Mouse (Mus musculus) liver, embryonic 14.5 days (tissue): ENCODE measurements at regions not wholly inside any gene's neighbourhood (a gene's known extent, or its start where the extent isn't known, plus 50 kb on each side); places are given as distances from the start of the nearest gene placed in this dataset.
A peak's percentile ranks its signal among the peaks of the same experiment; 100 is the strongest.

Experiments
- ATAC-seq: fragments of 200-750 bp; cut with Nextera tagmentation; 2 replicates; pipeline ENCODE4 v1.8.0; 2017; ENCODE audit warnings: moderate number of reproducible peaks, mild to moderate bottlenecking, moderate library complexity; ENCODE audit not compliant: insufficient read depth
- DNase-seq, 3 experiments: peaks; one replicate each; pipeline ENCODE4 v3.0.0-alpha.2; 2012 to 2013; ENCODE audit warnings: low read depth in 3 of 3, low spot score in 3 of 3
- H3K27ac ChIP-seq: fragments of 300-500 bp; sonication (generic); 2 replicates; pipeline ENCODE4 v1.5.1; 2014; ENCODE audit warnings: moderate library complexity, mild to moderate bottlenecking, control low read depth, inconsistent platforms
- H3K27me3 ChIP-seq: fragments of 300-500 bp; sonication (generic); 2 replicates; pipeline ENCODE4 v1.6.1; 2014; ENCODE audit warnings: mild to moderate bottlenecking, low read length, moderate library complexity; ENCODE audit not compliant: control insufficient read depth, insufficient read depth
- H3K36me3 ChIP-seq: fragments of 300-500 bp; sonication (generic); replicated peaks from 2 replicates; pipeline ENCODE4 v1.6.1; 2014; ENCODE audit warnings: low read depth; ENCODE audit not compliant: control insufficient read depth, insufficient read depth
- H3K4me1 ChIP-seq, 2 experiments: fragments of 200-500 bp in 1 of 2; fragments of 300-500 bp in 1 of 2; sonication (generic) in 1 of 2; replicated peaks; 2 replicates each; pipeline ENCODE4 v1.6.1; 2012 to 2014; ENCODE audit warnings: antibody characterized with exemption in 1 of 2, inconsistent platforms in 1 of 2, low read length in 1 of 2; ENCODE audit not compliant: control insufficient read depth in 2 of 2, insufficient read depth in 2 of 2
- H3K4me2 ChIP-seq: fragments of 300-500 bp; sonication (generic); 2 replicates; pipeline ENCODE4 v1.6.1; 2014; ENCODE audit warnings: low read depth, mild to moderate bottlenecking, control low read depth, moderate library complexity
- H3K4me3 ChIP-seq, 2 experiments: fragments of 200-500 bp in 1 of 2; fragments of 300-500 bp in 1 of 2; sonication (generic) in 1 of 2; 2 replicates each; pipeline ENCODE4 v1.5.1; 2012 to 2014; ENCODE audit warnings: low read depth in 2 of 2, low read length in 2 of 2, mild to moderate bottlenecking in 2 of 2, control low read depth in 1 of 2, inconsistent platforms in 1 of 2, moderate library complexity in 1 of 2; ENCODE audit not compliant: insufficient read depth in 1 of 2
- H3K9ac ChIP-seq: fragments of 300-500 bp; sonication (generic); replicated peaks from 2 replicates; pipeline ENCODE4 v1.6.1; 2014; ENCODE audit warnings: mild to moderate bottlenecking, control low read depth, moderate library complexity
- H3K9me3 ChIP-seq: fragments of 300-500 bp; sonication (generic); 2 replicates; pipeline ENCODE4 v1.6.1; 2016; ENCODE audit warnings: low read length, mixed read lengths; ENCODE audit not compliant: control insufficient read depth
- CTCF ChIP-seq: IDR thresholded peaks from 2 replicates; pipeline ENCODE4 v1.5.1; 2016; ENCODE audit warnings: antibody characterized with exemption, low read depth, control low read depth
- EP300 ChIP-seq: IDR thresholded peaks from 2 replicates; pipeline ENCODE4 v1.6.1; 2016; ENCODE audit warnings: antibody characterized with exemption, low read depth
- WGBS: fragments of 180-500 bp; shearing (Covaris S2); extraction: QIAGEN DNeasy Blood & Tissue Kit; methylation state at CpG from one replicate; pipeline ENCODE4 v1.1.7; 2014; ENCODE audit not compliant: insufficient replicate concordance; 5-methylcytosine and 5-hydroxymethylcytosine counted together

DNA sequence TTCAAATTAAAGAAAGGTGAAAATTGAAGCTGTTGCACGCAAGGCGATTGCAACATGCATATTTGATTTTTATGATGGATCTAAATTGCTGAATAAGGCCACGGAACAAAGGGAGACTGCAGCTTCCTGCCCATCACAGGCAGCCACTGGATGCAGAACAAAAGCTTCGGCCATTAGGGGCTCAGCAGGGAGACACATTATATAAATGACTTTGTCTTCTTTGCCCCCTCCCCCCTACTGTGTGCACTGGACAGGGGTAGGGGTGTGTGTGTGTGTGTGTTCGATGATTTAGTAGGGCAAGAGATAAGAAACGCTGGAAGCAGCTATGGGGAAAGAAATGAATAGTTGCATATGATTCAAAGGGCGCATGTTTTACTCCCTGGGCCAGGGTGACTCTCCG, 481.2 kb upstream of the Pmfbp1 start:
- no peak for DNase-seq
- peaks cover 0 to 5% of the 10 kb centered on the region in 2 experiments; a peak in 2 of 4 replicates for H3K4me1 ChIP-seq
- H3K9me3 ChIP-seq, result no peaks in the 10 kb centered on the region
- ATAC-seq, result no peak
- TF ChIP-seq EP300, result no peak
- TF ChIP-seq CTCF, result no peak
- no peak overlapping the region for H3K4me2 ChIP-seq
- H3K27ac ChIP-seq, result no peak overlapping the region
- no peaks in the 10 kb centered on the region for H3K36me3 ChIP-seq
- H3K4me3 ChIP-seq, result no peak overlapping the region
- WGBS, result 48% methylated on average over 8 of the region's 8 CpGs
- H3K9ac ChIP-seq, result no peak overlapping the region
- no peaks in the 10 kb centered on the region for H3K27me3 ChIP-seq

DNA sequence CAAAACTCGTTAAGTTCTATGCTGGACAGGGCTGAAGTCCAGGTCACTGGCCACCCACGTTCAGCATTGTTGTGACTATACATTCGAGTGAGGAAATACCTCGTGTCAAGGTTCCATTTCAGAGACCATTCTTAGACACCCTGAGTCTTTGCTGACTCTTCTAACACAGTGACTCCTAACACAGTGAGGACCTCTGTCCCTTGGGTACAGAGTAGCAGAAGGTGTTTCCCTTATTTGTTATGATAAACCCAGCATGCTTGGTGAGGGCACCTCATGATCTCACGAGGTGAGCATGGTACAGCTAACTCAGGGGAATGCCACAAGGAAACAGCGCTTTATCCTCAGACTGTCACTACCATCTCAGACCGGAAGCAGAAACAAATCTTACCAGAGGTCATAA, 480.2 kb upstream of the Pmfbp1 start:
- ATAC-seq (no peak), DNase-seq (no peak)
- 52% methylated on average over 7 of the region's 7 CpGs for WGBS
- Histone ChIP-seq H3K9ac (no peak overlapping the region), H3K4me1 (peaks cover 0 to 5% of the 10 kb centered on the region in 2 experiments; a peak in 2 of 4 replicates), H3K27ac (no peak overlapping the region), H3K4me2 (no peak overlapping the region), H3K9me3 (no peaks in the 10 kb centered on the region), H3K27me3 (no peaks in the 10 kb centered on the region), H3K4me3 (no peak overlapping the region), H3K36me3 (no peaks in the 10 kb centered on the region)
- TF ChIP-seq CTCF (no peak), EP300 (no peak)

DNA sequence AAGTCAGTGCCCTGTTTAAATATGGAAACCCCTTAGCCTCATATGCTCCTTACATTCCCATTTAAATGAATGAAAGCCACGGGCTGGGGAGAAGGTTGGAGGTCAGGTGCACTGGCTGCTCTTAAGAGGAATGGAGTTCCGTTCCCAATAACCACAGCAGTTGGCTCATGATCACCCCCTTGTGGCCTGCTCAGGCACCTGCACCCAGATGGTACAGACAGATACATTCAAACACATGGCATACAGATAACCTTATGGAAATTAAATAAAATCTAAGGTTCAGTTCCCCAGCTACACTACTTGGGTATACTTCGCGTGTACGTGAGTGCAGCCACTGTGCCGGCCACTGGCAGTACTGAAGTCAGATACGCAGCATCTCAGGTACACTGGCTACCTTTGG, 479.1 kb upstream of the Pmfbp1 start:
- Histone ChIP-seq H3K4me2 (no peak overlapping the region), H3K4me3 (no peak overlapping the region), H3K9ac (no peak overlapping the region), H3K36me3 (no peaks in the 10 kb centered on the region), H3K9me3 (no peaks in the 10 kb centered on the region), H3K4me1 (peaks cover 0 to 7% of the 10 kb centered on the region in 2 experiments; a peak in 2 of 4 replicates), H3K27ac (no peak overlapping the region), H3K27me3 (no peaks in the 10 kb centered on the region)
- no peak for DNase-seq
- TF ChIP-seq CTCF (peak; percentile 88), EP300 (no peak)
- 48% methylated on average over 7 of the region's 7 CpGs for WGBS
- ATAC-seq, result no peak

DNA sequence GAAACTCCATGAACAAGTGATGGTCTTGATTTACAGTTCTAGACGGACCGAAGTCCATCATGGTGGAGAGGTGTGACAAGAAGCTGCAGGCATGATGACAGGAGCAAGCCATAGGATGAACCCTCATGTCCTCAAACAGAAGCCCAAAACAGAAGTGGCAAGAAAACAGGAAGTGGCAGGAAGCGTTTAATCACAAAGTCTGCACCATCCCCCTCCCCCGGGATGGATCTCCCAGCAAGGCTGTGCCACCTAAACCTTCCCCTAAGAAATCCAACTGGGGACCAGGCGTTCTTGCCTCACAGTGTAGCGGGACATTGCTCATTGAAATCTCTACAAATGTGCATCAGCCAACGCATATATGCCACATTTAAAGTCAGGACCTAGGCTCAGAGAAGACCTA, 474.3 kb upstream of the Pmfbp1 start:
- Histone ChIP-seq H3K4me1 (peaks cover 0 to 2% of the 10 kb centered on the region in 2 experiments; a peak in 1 of 4 replicates), H3K9me3 (no peaks in the 10 kb centered on the region), H3K27ac (no peak overlapping the region), H3K4me2 (no peak overlapping the region), H3K27me3 (no peaks in the 10 kb centered on the region), H3K4me3 (no peak overlapping the region), H3K9ac (no peak overlapping the region), H3K36me3 (no peaks in the 10 kb centered on the region)
- TF ChIP-seq CTCF (no peak), EP300 (no peak)
- 39% methylated on average over 7 of the region's 7 CpGs for WGBS
- ATAC-seq (no peak), DNase-seq (no peak)

DNA sequence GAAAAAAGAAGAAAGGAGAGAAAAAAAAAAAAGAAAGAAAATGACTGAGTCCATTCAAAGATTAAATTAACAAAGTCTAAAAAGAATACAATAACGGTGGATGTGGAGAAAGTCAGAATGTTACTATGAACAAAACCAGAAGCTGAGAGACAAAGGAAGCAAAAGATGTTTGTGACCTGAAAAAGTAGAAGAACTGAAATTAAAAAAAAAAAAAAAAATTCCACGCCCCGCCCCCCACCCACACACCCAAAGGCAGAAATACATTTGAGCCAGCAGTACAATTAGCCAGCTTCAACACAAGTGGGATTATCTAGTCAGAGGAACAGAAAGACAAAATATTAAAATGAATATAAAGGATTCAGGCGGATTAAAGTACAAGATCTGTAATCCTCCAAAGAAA, 473.7 kb upstream of the Pmfbp1 start:
- ATAC-seq (no peak), DNase-seq (no peak)
- Histone ChIP-seq H3K36me3 (no peaks in the 10 kb centered on the region), H3K27ac (no peak overlapping the region), H3K9me3 (no peaks in the 10 kb centered on the region), H3K4me1 (peaks cover 0 to 2% of the 10 kb centered on the region in 2 experiments; a peak in 1 of 4 replicates), H3K4me3 (no peak overlapping the region), H3K9ac (no peak overlapping the region), H3K27me3 (no peaks in the 10 kb centered on the region), H3K4me2 (no peak overlapping the region)
- TF ChIP-seq CTCF, result no peak
- TF ChIP-seq EP300, result no peak
- WGBS, result 63% methylated on average over 4 of the region's 4 CpGs
